Mouse (Mus musculus): ENCODE measurements around the gene Ubap2l.

GRCm38 (mm10) chr3:90078224-90078623 lies 25.8 kb upstream of the Ubap2l start:
- TF ChIP-seq CTCF (IDR thresholded peaks at IDR 0.05; ENCODE audit: low read depth) (no peak), EP300 (optimal IDR thresholded peaks at IDR 0.05) (no peak)

Measured in stomach, postnatal 0 days (tissue).